Mouse (Mus musculus): ENCODE results near the gene Oca2. TPM values are rescaled to one million over a fixed set of nuclear protein-coding genes. Genes with fewer than 3 reads are reported as not detected.
A peak's percentile ranks its signal among the peaks of the same experiment; 100 is the strongest.

Gene Oca2
- polyA plus RNA-seq, 1 experiment from 2014 or later: 0.75 TPM

DNA sequence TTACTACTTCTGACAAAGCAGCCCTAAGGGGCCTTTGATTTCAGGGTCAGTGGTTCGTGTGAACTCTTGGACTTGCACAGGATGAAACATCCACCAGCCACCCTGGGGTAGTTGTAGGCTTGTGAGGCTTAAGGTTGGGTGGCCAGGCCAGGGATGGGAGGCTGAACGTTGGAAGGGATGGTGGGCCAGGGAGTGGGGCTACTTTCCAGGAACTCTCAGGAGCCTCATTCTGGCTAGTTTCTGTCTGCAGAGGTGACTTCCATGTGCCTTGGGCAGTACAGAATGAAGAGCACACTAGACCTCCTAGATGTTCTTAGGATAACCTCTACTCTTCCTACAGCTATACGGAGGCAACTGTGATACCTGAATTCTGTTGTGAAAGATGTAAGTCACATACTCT is 2.9 kb upstream of the Oca2 start:
- DNase-seq (ENCODE audit: low spot score): no peak
- ATAC-seq: no peak
- Histone ChIP-seq H3K27ac (ENCODE audit: low read depth, low read length) (no peak overlapping the region), H3K9me3 (replicated peaks; ENCODE audit: control insufficient read depth, low read length) (no peaks in the 10 kb centered on the region), H3K4me3 (ENCODE audit: low read depth, low read length) (no peak overlapping the region), H3K4me1 (ENCODE audit: control insufficient read depth, insufficient read depth, low read length) (no peaks in the 10 kb centered on the region), H3K9ac (ENCODE audit: low read length) (no peak overlapping the region), H3K36me3 (ENCODE audit: control insufficient read depth, insufficient read depth, low read length) (peaks cover 13% of the 10 kb centered on the region), H3K4me2 (ENCODE audit: low read length) (no peak overlapping the region), H3K27me3 (replicated peaks; ENCODE audit: control insufficient read depth, insufficient read depth, low read length) (no peaks in the 10 kb centered on the region)
- 72% methylated on average over 3 of the region's 3 CpGs for WGBS

GRCm38 (mm10) chr7:56254568-56254967 is 15.0 kb downstream of the Oca2 start:
- no peaks in the 10 kb centered on the region for H3K27me3 ChIP-seq (replicated peaks; ENCODE audit: control insufficient read depth, insufficient read depth, low read length)
- no peaks in the 10 kb centered on the region for H3K36me3 ChIP-seq (ENCODE audit: control insufficient read depth, insufficient read depth, low read length)
- WGBS: 92% methylated on average over 10 of the region's 10 CpGs
- no peak overlapping the region for H3K4me3 ChIP-seq (ENCODE audit: low read depth, low read length)
- H3K4me2 ChIP-seq (ENCODE audit: low read length): no peak overlapping the region
- DNase-seq (ENCODE audit: low spot score): no peak
- no peak overlapping the region for H3K27ac ChIP-seq (ENCODE audit: low read depth, low read length)
- H3K9me3 ChIP-seq (replicated peaks; ENCODE audit: control insufficient read depth, low read length): no peaks in the 10 kb centered on the region
- ATAC-seq: no peak
- no peaks in the 10 kb centered on the region for H3K4me1 ChIP-seq (ENCODE audit: control insufficient read depth, insufficient read depth, low read length)
- H3K9ac ChIP-seq (ENCODE audit: low read length): no peak overlapping the region

DNA sequence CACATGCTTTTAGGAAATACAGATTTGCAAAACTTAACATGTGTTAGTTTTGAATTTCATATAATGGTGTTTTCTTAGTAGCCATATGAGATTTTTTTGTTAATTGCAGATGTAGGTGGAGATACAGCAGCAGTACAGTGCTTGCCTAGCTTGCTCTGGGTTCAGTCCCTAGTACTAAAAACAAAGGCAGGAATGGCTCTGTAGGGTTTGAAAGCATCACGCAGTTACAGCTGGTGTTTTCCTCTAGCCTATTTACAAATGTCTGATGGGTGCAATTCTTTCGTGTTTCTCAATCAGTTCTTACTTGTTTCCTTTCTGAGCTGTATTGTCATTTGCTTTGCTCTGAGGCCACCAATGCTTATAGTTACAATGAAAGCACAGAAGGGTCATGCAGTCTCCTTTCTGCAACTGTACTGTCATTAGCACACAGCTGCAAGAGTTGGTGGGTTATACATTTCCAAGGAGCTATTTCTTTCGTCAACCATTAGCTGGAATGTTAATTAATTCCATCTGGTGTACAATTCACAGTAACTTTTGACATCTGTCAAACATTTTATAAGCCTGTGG is 18.4 kb downstream of the Oca2 start:
- Histone ChIP-seq H3K4me1 (ENCODE audit: control insufficient read depth, insufficient read depth, low read length) (no peaks in the 10 kb centered on the region), H3K9me3 (replicated peaks; ENCODE audit: control insufficient read depth, low read length) (no peaks in the 10 kb centered on the region), H3K36me3 (ENCODE audit: control insufficient read depth, insufficient read depth, low read length) (no peaks in the 10 kb centered on the region), H3K9ac (ENCODE audit: low read length) (no peak overlapping the region), H3K27ac (ENCODE audit: low read depth, low read length) (no peak overlapping the region), H3K4me2 (ENCODE audit: low read length) (no peak overlapping the region), H3K27me3 (replicated peaks; ENCODE audit: control insufficient read depth, insufficient read depth, low read length) (no peaks in the 10 kb centered on the region), H3K4me3 (ENCODE audit: low read depth, low read length) (no peak overlapping the region)
- WGBS: 61% methylated on average over 3 of the region's 3 CpGs
- DNase-seq (ENCODE audit: low spot score) (peak; percentile 47), ATAC-seq (peak; percentile 85)

DNA sequence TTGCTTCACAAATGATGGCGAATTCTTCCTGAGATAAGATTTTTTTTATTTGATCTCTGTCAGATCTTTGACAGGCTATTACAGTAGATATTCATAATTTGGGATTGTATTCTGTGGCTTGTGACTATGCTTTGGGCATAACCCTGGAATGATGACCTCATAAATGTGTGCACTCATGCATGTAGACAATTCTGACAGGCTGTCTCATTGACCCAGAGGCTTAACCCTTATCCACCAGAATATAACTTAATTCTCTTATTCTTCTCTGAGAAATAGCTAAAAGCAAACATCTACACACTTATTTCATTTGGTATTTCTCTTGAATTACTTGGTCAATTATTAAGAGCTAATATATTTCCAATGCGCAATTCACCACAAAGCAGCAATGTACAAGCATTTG is 37.9 kb downstream of the Oca2 start:
- DNase-seq (ENCODE audit: low spot score) (no peak), ATAC-seq (no peak)
- Histone ChIP-seq H3K27me3 (replicated peaks; ENCODE audit: control insufficient read depth, insufficient read depth, low read length) (no peaks in the 10 kb centered on the region), H3K9me3 (replicated peaks; ENCODE audit: control insufficient read depth, low read length) (no peaks in the 10 kb centered on the region), H3K4me3 (ENCODE audit: low read depth, low read length) (no peak overlapping the region), H3K4me2 (ENCODE audit: low read length) (no peak overlapping the region), H3K9ac (ENCODE audit: low read length) (no peak overlapping the region), H3K27ac (ENCODE audit: low read depth, low read length) (no peak overlapping the region), H3K4me1 (ENCODE audit: control insufficient read depth, insufficient read depth, low read length) (no peaks in the 10 kb centered on the region), H3K36me3 (ENCODE audit: control insufficient read depth, insufficient read depth, low read length) (no peaks in the 10 kb centered on the region)
- 93% methylated on average over 2 of the region's 2 CpGs for WGBS

- no peaks in the 10 kb centered on the region for H3K36me3 ChIP-seq (ENCODE audit: control insufficient read depth, insufficient read depth, low read length)
- H3K4me2 ChIP-seq (ENCODE audit: low read length): no peak overlapping the region
Measured at GRCm38 (mm10) chr7:56291468-56292115, 52.0 kb downstream of the Oca2 start.

GRCm38 (mm10) chr7:56304408-56304807 is 64.8 kb downstream of the Oca2 start:
- Histone ChIP-seq H3K4me2 (ENCODE audit: low read length) (no peak overlapping the region), H3K27ac (ENCODE audit: low read depth, low read length) (no peak overlapping the region), H3K9ac (ENCODE audit: low read length) (no peak overlapping the region), H3K4me3 (ENCODE audit: low read depth, low read length) (no peak overlapping the region), H3K9me3 (replicated peaks; ENCODE audit: control insufficient read depth, low read length) (no peaks in the 10 kb centered on the region), H3K36me3 (ENCODE audit: control insufficient read depth, insufficient read depth, low read length) (no peaks in the 10 kb centered on the region), H3K27me3 (replicated peaks; ENCODE audit: control insufficient read depth, insufficient read depth, low read length) (no peaks in the 10 kb centered on the region), H3K4me1 (ENCODE audit: control insufficient read depth, insufficient read depth, low read length) (no peaks in the 10 kb centered on the region)
- DNase-seq (ENCODE audit: low spot score) (no peak), ATAC-seq (no peak)
- WGBS: 13% methylated on average over 1 of the region's 1 CpGs

More at GRCm38 (mm10) chr7:56291468-56292115, 52.0 kb downstream of the Oca2 start:
- peak; percentile 80 for ATAC-seq
- Histone ChIP-seq H3K9ac (ENCODE audit: low read length) (no peak overlapping the region), H3K4me1 (ENCODE audit: control insufficient read depth, insufficient read depth, low read length) (no peaks in the 10 kb centered on the region), H3K9me3 (replicated peaks; ENCODE audit: control insufficient read depth, low read length) (no peaks in the 10 kb centered on the region), H3K27ac (ENCODE audit: low read depth, low read length) (no peak overlapping the region), H3K27me3 (replicated peaks; ENCODE audit: control insufficient read depth, insufficient read depth, low read length) (no peaks in the 10 kb centered on the region), H3K4me3 (ENCODE audit: low read depth, low read length) (no peak overlapping the region)
- WGBS: 36% methylated on average over 6 of the region's 6 CpGs
- peak; percentile 84 for DNase-seq (ENCODE audit: low spot score)

DNA sequence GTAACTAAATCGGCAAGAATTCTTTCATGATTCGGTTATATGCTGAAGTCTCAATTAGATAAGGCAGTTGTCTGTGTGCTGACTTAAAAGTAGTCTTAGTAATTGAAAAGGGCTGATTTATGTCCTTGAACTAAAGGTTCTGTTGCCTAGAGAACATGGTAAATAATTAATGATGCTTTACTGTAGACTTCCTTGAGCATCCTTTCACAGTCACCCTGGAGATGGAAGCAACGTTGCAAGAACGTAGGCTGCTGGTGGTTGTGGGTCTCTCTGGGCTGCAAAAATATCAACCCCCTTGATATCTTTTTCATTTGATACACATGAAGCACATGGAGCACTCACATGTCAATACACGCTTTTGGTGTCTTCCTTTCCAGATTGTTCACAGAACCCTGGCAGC is 74.8 kb downstream of the Oca2 start:
- Histone ChIP-seq H3K9me3 (replicated peaks; ENCODE audit: control insufficient read depth, low read length) (no peaks in the 10 kb centered on the region), H3K27ac (ENCODE audit: low read depth, low read length) (no peak overlapping the region), H3K4me2 (ENCODE audit: low read length) (no peak overlapping the region), H3K36me3 (ENCODE audit: control insufficient read depth, insufficient read depth, low read length) (no peaks in the 10 kb centered on the region), H3K4me1 (ENCODE audit: control insufficient read depth, insufficient read depth, low read length) (0 out of 2 replicates have a peak, but pooled peaks cover 2% of the 10 kb centered on the region), H3K9ac (ENCODE audit: low read length) (no peak overlapping the region), H3K4me3 (ENCODE audit: low read depth, low read length) (no peak overlapping the region), H3K27me3 (replicated peaks; ENCODE audit: control insufficient read depth, insufficient read depth, low read length) (no peaks in the 10 kb centered on the region)
- 88% methylated on average over 5 of the region's 5 CpGs for WGBS
- DNase-seq (ENCODE audit: low spot score): no peak
- ATAC-seq: no peak

DNA sequence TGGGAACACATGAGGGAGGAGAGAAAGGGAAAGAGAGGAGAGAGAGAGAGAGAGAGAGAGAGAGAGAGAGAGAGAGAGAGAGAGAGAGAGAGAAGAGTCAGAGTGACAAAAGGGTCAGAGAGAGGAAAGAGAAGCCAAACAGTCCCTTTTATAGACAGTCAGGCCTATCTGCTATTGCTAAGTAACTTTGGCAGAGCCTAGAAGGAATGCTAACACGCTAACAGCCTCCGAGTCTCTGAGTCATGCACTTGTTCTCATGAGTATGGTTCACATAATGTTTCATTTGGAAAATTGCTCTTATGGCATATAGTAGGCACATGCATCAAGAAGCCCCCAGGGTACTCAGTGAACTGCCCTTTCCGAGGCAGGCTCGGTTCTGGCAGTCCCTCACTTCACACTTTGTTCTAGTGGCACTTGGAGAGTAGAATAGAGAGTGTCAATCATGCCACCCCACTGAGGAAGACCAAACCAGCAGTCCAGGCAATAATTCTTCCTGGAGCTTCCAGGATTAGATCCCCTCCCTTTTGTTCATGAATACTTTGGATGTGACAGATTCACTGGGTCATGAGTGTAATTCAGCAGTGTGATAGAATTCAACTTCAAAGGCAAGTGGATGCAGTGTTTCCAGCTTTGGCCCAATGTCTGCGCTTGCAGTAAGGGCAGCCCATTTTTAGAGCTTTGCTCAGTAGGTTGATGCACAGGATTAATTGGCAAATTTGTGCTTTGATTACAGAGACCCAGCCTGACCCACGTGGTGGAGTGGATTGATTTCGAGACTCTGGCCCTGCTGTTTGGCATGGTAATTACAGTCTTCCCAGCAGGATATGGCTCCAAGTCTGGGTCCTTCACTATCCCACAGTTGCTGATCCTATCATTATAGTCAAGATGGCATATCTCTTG is 76.3 kb downstream of the Oca2 start:
- peak; percentile 66; the same call in 1 of the 2 replicates for ATAC-seq
- H3K4me3 ChIP-seq (ENCODE audit: low read depth, low read length): no peak overlapping the region
- no peaks in the 10 kb centered on the region for H3K9me3 ChIP-seq (replicated peaks; ENCODE audit: control insufficient read depth, low read length)
- no peak overlapping the region for H3K27ac ChIP-seq (ENCODE audit: low read depth, low read length)
- DNase-seq (ENCODE audit: low spot score): peak; percentile 41
- no peak overlapping the region for H3K9ac ChIP-seq (ENCODE audit: low read length)
- H3K4me1 ChIP-seq (ENCODE audit: control insufficient read depth, insufficient read depth, low read length): 0 out of 2 replicates have a peak, but pooled peaks cover 2% of the 10 kb centered on the region
- WGBS: 33% methylated on average over 7 of the region's 7 CpGs
- H3K27me3 ChIP-seq (replicated peaks; ENCODE audit: control insufficient read depth, insufficient read depth, low read length): no peaks in the 10 kb centered on the region
- H3K36me3 ChIP-seq (ENCODE audit: control insufficient read depth, insufficient read depth, low read length): no peaks in the 10 kb centered on the region
- H3K4me2 ChIP-seq (ENCODE audit: low read length): no peak overlapping the region
